Mouse (Mus musculus) hematopoietic stem cell, adult 5-6 weeks (primary cell): ENCODE measurements at regions not wholly inside any gene's neighbourhood (a gene's known extent, or its start where the extent isn't known, plus 50 kb on each side); places are given as distances from the start of the nearest gene placed in this dataset.

Experiments
- ATAC-seq, 2 experiments: fragments of 125-278 bp in 1 of 2; replicated peaks in 1 of 2; 2 replicates each; pipeline ENCODE4 v1.8.0; 2016 to 2017; ENCODE audit warnings: inconsistent platforms in 2 of 2, mild to moderate bottlenecking in 2 of 2, moderate number of reproducible peaks in 2 of 2, low read depth in 1 of 2, moderate TSS enrichment in 1 of 2; ENCODE audit not compliant: low FRiP score in 2 of 2, poor library complexity in 2 of 2, severe bottlenecking in 2 of 2, insufficient read depth in 1 of 2, low TSS enrichment in 1 of 2

DNA sequence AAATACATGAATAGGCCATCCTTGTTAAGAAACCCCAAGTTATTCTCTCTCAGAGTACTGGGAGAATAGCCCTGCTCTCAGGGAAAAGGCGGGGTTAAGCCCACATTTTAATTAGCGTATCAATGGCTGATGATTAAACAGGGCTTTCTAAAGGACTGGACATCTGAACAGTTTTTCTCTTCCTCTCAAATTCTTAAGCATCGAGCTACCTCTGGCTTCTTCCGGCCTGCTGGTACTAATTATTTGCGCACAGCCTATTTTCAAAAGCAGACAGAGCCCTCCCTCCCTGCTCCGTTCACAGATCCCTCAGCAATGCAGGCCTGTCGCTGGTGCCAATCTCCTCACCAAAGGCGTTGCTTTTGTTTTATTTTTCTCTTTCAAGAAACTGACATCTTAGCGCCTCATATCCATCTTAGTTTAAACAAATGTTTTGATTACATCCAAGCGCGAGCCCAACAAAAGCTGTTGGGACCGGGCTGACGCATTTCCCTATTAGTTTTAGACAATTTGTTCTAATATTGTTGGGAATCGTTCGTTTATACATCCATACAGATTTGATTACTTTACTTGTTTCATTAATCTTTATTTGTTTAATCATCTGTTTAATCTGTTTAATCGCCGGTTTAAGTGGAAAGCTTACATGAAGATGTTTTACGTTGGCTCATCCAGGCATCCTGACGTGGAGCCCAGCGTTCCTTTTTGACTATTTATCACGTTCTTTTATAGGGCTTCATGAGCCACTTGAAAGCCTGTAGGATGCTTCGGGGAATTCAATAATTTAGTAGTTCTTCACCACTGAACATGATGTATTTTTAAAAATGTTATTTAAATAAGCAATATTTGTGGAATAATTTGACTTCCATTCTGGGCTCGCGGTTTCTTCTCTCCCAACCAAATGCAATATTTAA is 269.5 kb upstream of the Tle3 start:
- no peak for ATAC-seq

- no peak; a peak in 1 of 4 replicates for ATAC-seq
These were observed 266.5 kb upstream of the Tle3 start for GRCm38 (mm10) chr9:61105550-61106280.

GRCm38 (mm10) chr9:61109519-61110285 is 262.5 kb upstream of the Tle3 start:
- ATAC-seq = no peak

DNA sequence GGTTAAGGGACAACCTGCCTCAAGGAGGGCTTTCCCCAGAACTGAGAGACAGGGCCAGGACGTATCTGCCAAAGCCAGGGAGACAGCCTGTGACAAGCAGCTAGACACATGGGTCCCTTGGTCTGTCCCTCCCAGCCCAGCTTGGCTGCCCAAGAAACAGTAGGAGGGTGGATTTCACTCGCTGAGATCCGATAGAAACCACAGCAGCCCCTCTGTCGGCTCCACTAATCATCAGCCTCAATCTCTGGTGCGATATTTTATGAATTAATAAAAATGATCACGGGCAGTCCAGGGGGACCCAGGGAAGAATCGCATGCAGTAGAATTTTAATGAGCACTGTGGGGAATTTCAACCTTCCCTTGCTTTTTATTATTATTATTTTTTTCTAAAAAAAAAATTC is 261.0 kb upstream of the Tle3 start:
- ATAC-seq = no peak

- no peak for ATAC-seq
These were observed 260.3 kb upstream of the Tle3 start for GRCm38 (mm10) chr9:61111733-61112415.

DNA sequence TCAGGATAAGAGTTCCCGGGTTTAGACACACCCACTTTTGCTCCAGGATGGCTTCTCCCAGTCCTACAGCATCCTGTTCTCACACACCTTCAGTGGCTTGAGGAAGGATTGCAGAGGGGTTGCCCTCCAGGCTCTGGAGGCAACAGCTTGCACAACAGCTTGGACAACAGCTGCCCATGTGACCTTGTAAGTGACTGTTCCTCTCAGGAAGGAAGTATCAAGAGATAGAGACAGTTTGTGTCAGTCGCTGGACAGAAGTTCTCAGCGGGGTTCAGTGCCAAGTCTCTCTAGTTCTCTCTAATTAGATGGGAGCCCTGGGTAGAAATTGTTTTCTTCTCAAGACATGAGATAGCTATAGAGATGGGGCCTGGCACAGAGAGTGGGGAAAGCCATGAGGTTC is 252.9 kb upstream of the Tle3 start:
- 0 out of 4 replicates have a peak, but pooled peaks of 1 of the 2 experiments have one; percentile 14 for ATAC-seq

DNA sequence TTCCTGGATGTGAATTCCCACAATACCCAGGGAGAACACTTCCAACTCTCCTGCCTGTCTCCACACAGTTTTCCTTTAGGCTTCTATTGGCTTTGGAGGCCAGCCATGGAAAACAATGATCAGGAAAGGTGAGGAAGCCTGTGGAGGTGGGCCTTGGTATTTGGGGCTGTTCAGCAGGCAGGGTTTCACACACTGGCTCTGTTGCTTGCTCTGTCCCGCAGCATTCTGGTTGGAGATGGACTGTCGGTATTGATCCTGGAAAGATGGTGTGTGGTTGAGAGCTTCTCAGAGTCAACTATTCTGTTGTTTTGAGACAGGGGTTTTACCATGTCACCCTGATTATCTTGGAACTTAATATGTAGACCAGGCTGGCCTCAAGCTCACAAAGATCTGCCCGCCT is 251.6 kb upstream of the Tle3 start:
- ATAC-seq = no peak

GRCm38 (mm10) chr9:61120931-61121391 is 251.2 kb upstream of the Tle3 start:
- no peak for ATAC-seq

DNA sequence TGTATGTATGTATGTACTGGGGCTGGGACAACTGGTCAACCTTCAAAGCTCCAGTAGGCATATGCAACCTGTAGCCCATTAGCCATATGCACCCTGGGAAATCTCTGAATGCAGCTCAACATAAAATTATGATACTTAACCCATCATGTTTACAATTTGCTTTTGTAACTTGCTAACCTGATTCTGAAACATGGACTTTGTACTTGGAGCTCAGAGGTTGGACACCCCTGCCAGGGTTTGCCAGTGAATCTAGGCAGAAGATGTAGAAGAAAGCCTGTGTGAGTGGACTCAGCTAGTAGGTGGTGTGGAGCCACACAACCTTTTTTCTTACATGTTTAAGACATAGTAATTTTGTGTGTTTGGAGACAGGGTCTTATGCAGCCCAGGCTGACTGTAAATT is 248.7 kb upstream of the Tle3 start:
- ATAC-seq = no peak

GRCm38 (mm10) chr9:61125769-61126168 is 246.4 kb upstream of the Tle3 start:
- ATAC-seq = peak; percentile 25 to 46; a peak in 3 of 4 replicates

- no peak for ATAC-seq
These were observed 244.1 kb upstream of the Tle3 start for GRCm38 (mm10) chr9:61128077-61128476.

GRCm38 (mm10) chr9:61129186-61129585 is 243.0 kb upstream of the Tle3 start:
- ATAC-seq = no peak

DNA sequence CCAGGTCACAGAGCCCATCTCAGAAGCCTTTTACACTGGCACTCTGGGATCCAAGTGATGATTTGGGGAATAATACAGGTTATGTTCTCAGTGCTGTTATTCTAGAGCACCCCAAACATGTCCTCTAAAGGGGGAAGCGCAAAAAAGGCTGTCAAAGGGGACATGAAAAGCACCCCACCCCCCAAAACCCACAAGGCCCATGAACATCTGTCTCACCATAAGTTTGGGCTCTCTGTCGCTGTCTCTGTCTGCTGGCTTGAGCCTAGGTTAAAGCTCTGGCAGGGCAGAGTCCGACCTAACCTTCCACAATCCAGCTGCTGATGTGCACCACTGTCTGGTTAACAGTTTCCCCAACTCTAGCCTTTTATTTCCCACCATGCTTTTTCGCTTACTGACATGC is 241.3 kb upstream of the Tle3 start:
- no peak for ATAC-seq

GRCm38 (mm10) chr9:61135263-61135882 is 236.8 kb upstream of the Tle3 start:
- ATAC-seq = 0 out of 4 replicates have a peak, but pooled peaks of 1 of the 2 experiments have one; percentile 22

DNA sequence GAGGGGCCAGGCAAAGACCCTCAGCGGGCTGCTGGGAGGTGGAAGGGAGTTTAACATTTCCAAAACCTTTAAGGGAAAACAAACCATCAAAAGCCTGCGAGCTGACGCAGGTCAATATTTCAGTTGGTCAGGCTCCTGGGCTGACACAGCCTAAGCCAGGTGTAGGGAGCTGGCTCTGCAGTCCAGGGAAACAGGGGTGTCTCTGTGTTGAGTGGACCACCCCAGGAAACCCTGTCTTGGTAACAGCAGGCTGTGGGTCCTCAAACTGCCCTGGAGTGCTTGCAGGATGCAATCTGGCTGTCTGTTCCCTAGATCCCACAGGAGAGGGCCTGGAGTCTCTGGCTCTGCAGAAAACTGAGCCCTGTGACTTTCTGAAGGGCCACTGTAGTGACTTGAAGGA is 236.2 kb upstream of the Tle3 start:
- ATAC-seq = no peak

DNA sequence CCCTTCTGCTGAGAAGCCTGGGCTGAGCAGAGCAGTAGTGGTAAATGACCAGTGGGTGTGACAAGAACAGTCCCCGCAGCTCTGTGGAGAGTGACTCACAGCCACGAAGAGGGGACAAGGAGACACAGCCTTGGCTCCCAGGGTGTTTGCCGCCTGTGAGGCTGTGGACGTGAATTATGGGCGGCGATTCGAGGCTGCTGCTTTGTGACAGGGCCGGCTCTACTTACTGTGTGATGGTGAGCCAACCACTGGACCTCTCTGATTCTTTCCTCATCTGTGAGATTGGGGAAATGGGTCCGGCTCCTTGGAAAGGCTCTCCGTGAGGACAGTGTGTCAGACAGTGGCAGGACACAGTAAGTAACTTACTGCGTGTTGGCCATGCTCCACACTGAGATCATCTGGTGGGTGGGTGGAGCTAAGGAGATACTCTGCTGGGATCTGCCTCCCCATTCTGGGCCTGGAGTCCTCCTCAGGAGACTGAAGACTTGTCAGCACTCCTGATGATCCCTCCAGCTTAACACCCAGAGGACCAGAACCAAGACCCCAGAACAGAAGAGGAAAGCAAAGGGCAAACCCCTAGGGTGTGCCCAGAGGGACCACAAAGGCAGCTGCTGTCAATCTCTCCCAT is 233.3 kb upstream of the Tle3 start:
- ATAC-seq = no peak
